Mouse (Mus musculus): ENCODE data around the gene Trim67. TPM values are rescaled to one million over a fixed set of nuclear protein-coding genes. Genes with fewer than 3 reads are reported as not detected.
A peak's percentile ranks its signal among the peaks of the same experiment; 100 is the strongest.

The Trim67 gene
- polyA plus RNA-seq, 2 experiments = 0.03 to 0.05 TPM

- ATAC-seq (ENCODE audit: insufficient read depth) (no peak), DNase-seq (ENCODE audit: low read depth in 3 of 3, low spot score in 3 of 3) (peak in 2 of 3 experiments; percentile 10 to 14)
- no peaks in the 10 kb centered on the region for H3K36me3 ChIP-seq (replicated peaks; ENCODE audit: control insufficient read depth, insufficient read depth, low read depth)
- 2% methylated on average over 5 of the region's 5 CpGs for WGBS (ENCODE audit: insufficient replicate concordance)
- H3K27me3 ChIP-seq (ENCODE audit: control insufficient read depth, insufficient read depth, low read length) = no peaks in the 10 kb centered on the region
- no peak overlapping the region for H3K4me2 ChIP-seq (ENCODE audit: low read depth)
- H3K4me3 ChIP-seq (ENCODE audit: insufficient read depth in 1 of 2, low read depth in 2 of 2, low read length in 2 of 2) = no peak overlapping the region
- TF ChIP-seq EP300 (IDR thresholded peaks at IDR 0.05; ENCODE audit: low read depth) = no peak
- TF ChIP-seq CTCF (IDR thresholded peaks at IDR 0.05; ENCODE audit: low read depth) = peak; percentile 90
- H3K4me1 ChIP-seq (replicated peaks; ENCODE audit: control insufficient read depth in 2 of 2, insufficient read depth in 2 of 2, low read length in 1 of 2) = no peaks in the 10 kb centered on the region
- H3K9me3 ChIP-seq (ENCODE audit: control insufficient read depth, low read length) = no peaks in the 10 kb centered on the region
- H3K27ac ChIP-seq = no peak overlapping the region
- no peak overlapping the region for H3K9ac ChIP-seq (replicated peaks)
Observed at GRCm38 (mm10) chr8:124827387-124827786, 34.5 kb downstream of the Trim67 start.

GRCm38 (mm10) chr8:124828561-124829240 is 35.8 kb downstream of the Trim67 start:
- DNase-seq (ENCODE audit: low read depth in 3 of 3, low spot score in 3 of 3) (no peak), ATAC-seq (ENCODE audit: insufficient read depth) (no peak)
- Histone ChIP-seq H3K27ac (no peak overlapping the region), H3K4me2 (ENCODE audit: low read depth) (no peak overlapping the region), H3K9me3 (ENCODE audit: control insufficient read depth, low read length) (no peaks in the 10 kb centered on the region), H3K4me3 (ENCODE audit: insufficient read depth in 1 of 2, low read depth in 2 of 2, low read length in 2 of 2) (no peak overlapping the region), H3K36me3 (replicated peaks; ENCODE audit: control insufficient read depth, insufficient read depth, low read depth) (no peaks in the 10 kb centered on the region), H3K9ac (replicated peaks) (no peak overlapping the region), H3K27me3 (ENCODE audit: control insufficient read depth, insufficient read depth, low read length) (no peaks in the 10 kb centered on the region), H3K4me1 (replicated peaks; ENCODE audit: control insufficient read depth in 2 of 2, insufficient read depth in 2 of 2, low read length in 1 of 2) (no peaks in the 10 kb centered on the region)
- WGBS (ENCODE audit: insufficient replicate concordance) = 73% methylated on average over 24 of the region's 24 CpGs
- no peak for TF ChIP-seq CTCF (IDR thresholded peaks at IDR 0.05; ENCODE audit: low read depth)
- TF ChIP-seq EP300 (IDR thresholded peaks at IDR 0.05; ENCODE audit: low read depth) = no peak

- WGBS (ENCODE audit: insufficient replicate concordance) = 53% methylated on average over 13 of the region's 13 CpGs
- ATAC-seq (ENCODE audit: insufficient read depth) = no peak
Observed at GRCm38 (mm10) chr8:124830050-124830449, 37.2 kb downstream of the Trim67 start.

GRCm38 (mm10) chr8:124831531-124831930 is 38.6 kb downstream of the Trim67 start:
- Histone ChIP-seq H3K36me3 (replicated peaks; ENCODE audit: control insufficient read depth, insufficient read depth, low read depth) (no peaks in the 10 kb centered on the region), H3K27me3 (ENCODE audit: control insufficient read depth, insufficient read depth, low read length) (no peaks in the 10 kb centered on the region), H3K9me3 (ENCODE audit: control insufficient read depth, low read length) (no peaks in the 10 kb centered on the region), H3K9ac (replicated peaks) (no peak overlapping the region), H3K4me2 (ENCODE audit: low read depth) (no peak overlapping the region), H3K4me3 (ENCODE audit: insufficient read depth in 1 of 2, low read depth in 2 of 2, low read length in 2 of 2) (no peak overlapping the region), H3K4me1 (replicated peaks; ENCODE audit: control insufficient read depth in 2 of 2, insufficient read depth in 2 of 2, low read length in 1 of 2) (no peaks in the 10 kb centered on the region), H3K27ac (no peak overlapping the region)
- WGBS (ENCODE audit: insufficient replicate concordance) = 46% methylated on average over 6 of the region's 6 CpGs
- TF ChIP-seq EP300 (IDR thresholded peaks at IDR 0.05; ENCODE audit: low read depth) (no peak), CTCF (IDR thresholded peaks at IDR 0.05; ENCODE audit: low read depth) (no peak)
- DNase-seq (ENCODE audit: low read depth in 3 of 3, low spot score in 3 of 3) (no peak), ATAC-seq (ENCODE audit: insufficient read depth) (no peak)

More at GRCm38 (mm10) chr8:124830050-124830449, 37.2 kb downstream of the Trim67 start:
- no peak overlapping the region for H3K4me3 ChIP-seq (ENCODE audit: insufficient read depth in 1 of 2, low read depth in 2 of 2, low read length in 2 of 2)
- H3K27me3 ChIP-seq (ENCODE audit: control insufficient read depth, insufficient read depth, low read length) = no peaks in the 10 kb centered on the region
- no peaks in the 10 kb centered on the region for H3K4me1 ChIP-seq (replicated peaks; ENCODE audit: control insufficient read depth in 2 of 2, insufficient read depth in 2 of 2, low read length in 1 of 2)
- DNase-seq (ENCODE audit: low read depth in 3 of 3, low spot score in 3 of 3) = no peak
- no peak overlapping the region for H3K27ac ChIP-seq
- no peak overlapping the region for H3K4me2 ChIP-seq (ENCODE audit: low read depth)
- H3K9me3 ChIP-seq (ENCODE audit: control insufficient read depth, low read length) = no peaks in the 10 kb centered on the region
- H3K36me3 ChIP-seq (replicated peaks; ENCODE audit: control insufficient read depth, insufficient read depth, low read depth) = no peaks in the 10 kb centered on the region
- TF ChIP-seq EP300 (IDR thresholded peaks at IDR 0.05; ENCODE audit: low read depth) (no peak), CTCF (IDR thresholded peaks at IDR 0.05; ENCODE audit: low read depth) (no peak)
- no peak overlapping the region for H3K9ac ChIP-seq (replicated peaks)

GRCm38 (mm10) chr8:124831941-124832340 is 39.0 kb downstream of the Trim67 start:
- H3K27ac ChIP-seq = no peak overlapping the region
- no peak for DNase-seq (ENCODE audit: low read depth in 3 of 3, low spot score in 3 of 3)
- no peak overlapping the region for H3K4me2 ChIP-seq (ENCODE audit: low read depth)
- H3K9me3 ChIP-seq (ENCODE audit: control insufficient read depth, low read length) = no peaks in the 10 kb centered on the region
- no peak overlapping the region for H3K4me3 ChIP-seq (ENCODE audit: insufficient read depth in 1 of 2, low read depth in 2 of 2, low read length in 2 of 2)
- TF ChIP-seq EP300 (IDR thresholded peaks at IDR 0.05; ENCODE audit: low read depth) = no peak
- WGBS (ENCODE audit: insufficient replicate concordance) = 64% methylated on average over 6 of the region's 6 CpGs
- H3K27me3 ChIP-seq (ENCODE audit: control insufficient read depth, insufficient read depth, low read length) = no peaks in the 10 kb centered on the region
- no peak for ATAC-seq (ENCODE audit: insufficient read depth)
- H3K4me1 ChIP-seq (replicated peaks; ENCODE audit: control insufficient read depth in 2 of 2, insufficient read depth in 2 of 2, low read length in 1 of 2) = no peaks in the 10 kb centered on the region
- no peak overlapping the region for H3K9ac ChIP-seq (replicated peaks)
- no peaks in the 10 kb centered on the region for H3K36me3 ChIP-seq (replicated peaks; ENCODE audit: control insufficient read depth, insufficient read depth, low read depth)
